Mouse (Mus musculus): ENCODE results near the gene Adcy5. TPM values are rescaled to one million over a fixed set of nuclear protein-coding genes. Genes with fewer than 3 reads are reported as not detected.

Gene Adcy5
- polyA plus RNA-seq, 1 experiment from 2014 or later: 2.2 TPM

GRCm38 (mm10) chr16:35308486-35309143 is 153.9 kb downstream of the Adcy5 start:
- no peaks in the 10 kb centered on the region for H3K27me3 ChIP-seq
- 86% methylated on average over 6 of the region's 6 CpGs for WGBS
- no peak for ATAC-seq (ENCODE audit: insufficient number of reproducible peaks, low FRiP score, low TSS enrichment, low read depth)
- no peak overlapping the region for H3K27ac ChIP-seq
- no peaks in the 10 kb centered on the region for H3K4me1 ChIP-seq
- H3K9me3 ChIP-seq: no peaks in the 10 kb centered on the region
- peaks cover 14% of the 10 kb centered on the region for H3K36me3 ChIP-seq
- H3K4me2 ChIP-seq: no peak overlapping the region
- H3K4me3 ChIP-seq: no peak overlapping the region
- H3K9ac ChIP-seq: no peak overlapping the region

- no peak overlapping the region for H3K9ac ChIP-seq
- 82% methylated on average over 4 of the region's 4 CpGs for WGBS
- H3K27me3 ChIP-seq: no peaks in the 10 kb centered on the region
- H3K36me3 ChIP-seq: peaks cover 9% of the 10 kb centered on the region
- no peak for ATAC-seq (ENCODE audit: insufficient number of reproducible peaks, low FRiP score, low TSS enrichment, low read depth)
- no peak overlapping the region for H3K27ac ChIP-seq
- no peak overlapping the region for H3K4me2 ChIP-seq
- H3K4me1 ChIP-seq: no peaks in the 10 kb centered on the region
- H3K9me3 ChIP-seq: no peaks in the 10 kb centered on the region
- H3K4me3 ChIP-seq: no peak overlapping the region
Observed at GRCm38 (mm10) chr16:35309634-35310033, 155.0 kb downstream of the Adcy5 start.

- Histone ChIP-seq H3K27me3 (no peaks in the 10 kb centered on the region), H3K36me3 (peaks cover 6% of the 10 kb centered on the region; the same call in 1 of the 2 replicates), H3K4me2 (no peak overlapping the region), H3K4me1 (no peaks in the 10 kb centered on the region), H3K4me3 (no peak overlapping the region), H3K9me3 (no peaks in the 10 kb centered on the region), H3K27ac (no peak overlapping the region), H3K9ac (no peak overlapping the region)
- 51% methylated on average over 2 of the region's 2 CpGs for WGBS
- ATAC-seq (ENCODE audit: insufficient number of reproducible peaks, low FRiP score, low TSS enrichment, low read depth): no peak
Observed at GRCm38 (mm10) chr16:35310551-35311110, 156.0 kb downstream of the Adcy5 start.

- no peak overlapping the region for H3K9ac ChIP-seq
- peaks cover 9% of the 10 kb centered on the region; the same call in 1 of the 2 replicates for H3K36me3 ChIP-seq
- no peaks in the 10 kb centered on the region for H3K4me1 ChIP-seq
- no peak for ATAC-seq (ENCODE audit: insufficient number of reproducible peaks, low FRiP score, low TSS enrichment, low read depth)
- H3K27ac ChIP-seq: no peak overlapping the region
- H3K27me3 ChIP-seq: no peaks in the 10 kb centered on the region
- 66% methylated on average over 8 of the region's 8 CpGs for WGBS
- no peak overlapping the region for H3K4me2 ChIP-seq
- H3K4me3 ChIP-seq: no peak overlapping the region
- H3K9me3 ChIP-seq: no peaks in the 10 kb centered on the region
Observed at GRCm38 (mm10) chr16:35311586-35311985, 156.9 kb downstream of the Adcy5 start.

GRCm38 (mm10) chr16:35315496-35315895 is 160.8 kb downstream of the Adcy5 start:
- H3K27ac ChIP-seq: no peak overlapping the region
- no peaks in the 10 kb centered on the region for H3K4me1 ChIP-seq
- WGBS: 79% methylated on average over 3 of the region's 3 CpGs
- H3K4me3 ChIP-seq: no peak overlapping the region
- no peak overlapping the region for H3K9ac ChIP-seq
- no peak for ATAC-seq (ENCODE audit: insufficient number of reproducible peaks, low FRiP score, low TSS enrichment, low read depth)
- peaks cover 9% of the 10 kb centered on the region; the same call in 1 of the 2 replicates for H3K36me3 ChIP-seq
- H3K4me2 ChIP-seq: no peak overlapping the region
- H3K27me3 ChIP-seq: no peaks in the 10 kb centered on the region
- no peaks in the 10 kb centered on the region for H3K9me3 ChIP-seq

GRCm38 (mm10) chr16:35316856-35317264 is 162.2 kb downstream of the Adcy5 start:
- H3K27ac ChIP-seq: no peak overlapping the region
- no peaks in the 10 kb centered on the region for H3K27me3 ChIP-seq
- no peak for ATAC-seq (ENCODE audit: insufficient number of reproducible peaks, low FRiP score, low TSS enrichment, low read depth)
- H3K9me3 ChIP-seq: no peaks in the 10 kb centered on the region
- peaks cover 9% of the 10 kb centered on the region; the same call in 1 of the 2 replicates for H3K36me3 ChIP-seq
- H3K4me1 ChIP-seq: no peaks in the 10 kb centered on the region
- no peak overlapping the region for H3K9ac ChIP-seq
- no peak overlapping the region for H3K4me2 ChIP-seq
- no peak overlapping the region for H3K4me3 ChIP-seq

GRCm38 (mm10) chr16:35317460-35317859 is 162.8 kb downstream of the Adcy5 start:
- no peak overlapping the region for H3K27ac ChIP-seq

GRCm38 (mm10) chr16:35318397-35318796 is 163.7 kb downstream of the Adcy5 start:
- no peaks in the 10 kb centered on the region for H3K4me1 ChIP-seq
- no peak for ATAC-seq (ENCODE audit: insufficient number of reproducible peaks, low FRiP score, low TSS enrichment, low read depth)
- H3K27ac ChIP-seq: no peak overlapping the region
- peaks cover 7% of the 10 kb centered on the region; the same call in 1 of the 2 replicates for H3K36me3 ChIP-seq
- H3K27me3 ChIP-seq: no peaks in the 10 kb centered on the region
- H3K4me3 ChIP-seq: no peak overlapping the region
- no peaks in the 10 kb centered on the region for H3K9me3 ChIP-seq
- no peak overlapping the region for H3K9ac ChIP-seq
- H3K4me2 ChIP-seq: no peak overlapping the region
- WGBS: 68% methylated on average over 6 of the region's 6 CpGs

More at GRCm38 (mm10) chr16:35317460-35317859, 162.8 kb downstream of the Adcy5 start:
- 83% methylated on average over 5 of the region's 5 CpGs for WGBS
- Histone ChIP-seq H3K36me3 (peaks cover 9% of the 10 kb centered on the region; the same call in 1 of the 2 replicates), H3K4me1 (no peaks in the 10 kb centered on the region), H3K4me3 (no peak overlapping the region), H3K9ac (no peak overlapping the region), H3K9me3 (no peaks in the 10 kb centered on the region), H3K4me2 (no peak overlapping the region), H3K27me3 (no peaks in the 10 kb centered on the region)
- no peak for ATAC-seq (ENCODE audit: insufficient number of reproducible peaks, low FRiP score, low TSS enrichment, low read depth)

- H3K36me3 ChIP-seq: 0 out of 2 replicates have a peak, but pooled peaks cover 3% of the 10 kb centered on the region
- H3K9ac ChIP-seq: no peak overlapping the region
- H3K4me2 ChIP-seq: no peak overlapping the region
- H3K4me1 ChIP-seq: no peaks in the 10 kb centered on the region
- no peak for ATAC-seq (ENCODE audit: insufficient number of reproducible peaks, low FRiP score, low TSS enrichment, low read depth)
- H3K27ac ChIP-seq: no peak overlapping the region
- no peak overlapping the region for H3K4me3 ChIP-seq
- no peaks in the 10 kb centered on the region for H3K9me3 ChIP-seq
- 32% methylated on average over 4 of the region's 4 CpGs for WGBS
- no peaks in the 10 kb centered on the region for H3K27me3 ChIP-seq
Observed at GRCm38 (mm10) chr16:35319335-35319734, 164.7 kb downstream of the Adcy5 start.

GRCm38 (mm10) chr16:35319773-35320172 is 165.1 kb downstream of the Adcy5 start:
- Histone ChIP-seq H3K27me3 (no peaks in the 10 kb centered on the region), H3K27ac (no peak overlapping the region), H3K4me2 (no peak overlapping the region), H3K4me1 (no peaks in the 10 kb centered on the region), H3K36me3 (0 out of 2 replicates have a peak, but pooled peaks cover 3% of the 10 kb centered on the region), H3K9me3 (no peaks in the 10 kb centered on the region), H3K9ac (no peak overlapping the region), H3K4me3 (no peak overlapping the region)
- ATAC-seq (ENCODE audit: insufficient number of reproducible peaks, low FRiP score, low TSS enrichment, low read depth): no peak
- 84% methylated on average over 2 of the region's 2 CpGs for WGBS

GRCm38 (mm10) chr16:35330451-35330850 is 175.8 kb downstream of the Adcy5 start:
- Histone ChIP-seq H3K27ac (no peak overlapping the region), H3K4me3 (no peak overlapping the region), H3K9ac (no peak overlapping the region), H3K9me3 (no peaks in the 10 kb centered on the region), H3K36me3 (peaks cover 8% of the 10 kb centered on the region), H3K4me1 (no peaks in the 10 kb centered on the region), H3K4me2 (no peak overlapping the region), H3K27me3 (no peaks in the 10 kb centered on the region)
- 67% methylated on average over 1 of the region's 1 CpGs for WGBS
- no peak for ATAC-seq (ENCODE audit: insufficient number of reproducible peaks, low FRiP score, low TSS enrichment, low read depth)

All from limb, embryonic 15.5 days (tissue).